Mouse (Mus musculus): ENCODE measurements around the gene Ttyh3. TPM values are rescaled to one million over a fixed set of nuclear protein-coding genes. Genes with fewer than 3 reads are reported as not detected.

Gene Ttyh3
- polyA plus RNA-seq, 1 experiment from 2014 or later: 62.6 TPM

- no peaks in the 10 kb centered on the region for H3K27me3 ChIP-seq
- H3K4me2 ChIP-seq (replicated peaks): peak overlapping the region; percentile 70; the same call in 1 of the 2 replicates
- H3K4me3 ChIP-seq: no peak overlapping the region
- WGBS: 46% methylated on average over 7 of the region's 7 CpGs
- no peak for ATAC-seq (ENCODE audit: insufficient number of reproducible peaks, insufficient read depth, low FRiP score, low TSS enrichment)
- peaks cover 35% of the 10 kb centered on the region for H3K4me1 ChIP-seq
- peaks cover 15% of the 10 kb centered on the region for H3K36me3 ChIP-seq
- H3K9me3 ChIP-seq: no peaks in the 10 kb centered on the region
- H3K9ac ChIP-seq: 0 out of 2 replicates have a peak overlapping the region, but pooled peaks have one; percentile 31
- 0 out of 2 replicates have a peak overlapping the region, but pooled peaks have one; percentile 11 for H3K27ac ChIP-seq
These were observed 1.1 kb upstream of the Ttyh3 start for GRCm38 (mm10) chr5:140649881-140650414.

GRCm38 (mm10) chr5:140649101-140649667, 353 bp upstream of the Ttyh3 start:
- ATAC-seq (ENCODE audit: insufficient number of reproducible peaks, insufficient read depth, low FRiP score, low TSS enrichment): peak; percentile 91

GRCm38 (mm10) chr5:140647821-140648518, 861 bp downstream of the Ttyh3 start:
- Histone ChIP-seq H3K36me3 (peaks cover 30% of the 10 kb centered on the region), H3K27me3 (no peaks in the 10 kb centered on the region), H3K9me3 (no peaks in the 10 kb centered on the region), H3K4me1 (peaks cover 48% of the 10 kb centered on the region), H3K4me3 (peak overlapping the region; percentile 95), H3K9ac (peak overlapping the region; percentile 98), H3K4me2 (replicated peaks) (peak overlapping the region; percentile 97), H3K27ac (peak overlapping the region; percentile 84)
- WGBS: 2% methylated on average over 13 of the region's 13 CpGs
- ATAC-seq (ENCODE audit: insufficient number of reproducible peaks, insufficient read depth, low FRiP score, low TSS enrichment): no peak

More at GRCm38 (mm10) chr5:140649101-140649667, 353 bp upstream of the Ttyh3 start:
- Histone ChIP-seq H3K36me3 (peaks cover 23% of the 10 kb centered on the region), H3K27me3 (no peaks in the 10 kb centered on the region), H3K9me3 (no peaks in the 10 kb centered on the region), H3K4me3 (peak overlapping the region; percentile 95), H3K4me1 (peaks cover 39% of the 10 kb centered on the region), H3K9ac (peak overlapping the region; percentile 98), H3K4me2 (replicated peaks) (peak overlapping the region; percentile 70), H3K27ac (peak overlapping the region; percentile 66)
- 6% methylated on average over 26 of the region's 26 CpGs for WGBS

GRCm38 (mm10) chr5:140647031-140647760, 1.6 kb downstream of the Ttyh3 start:
- Histone ChIP-seq H3K27ac (peak overlapping the region; percentile 84), H3K27me3 (no peaks in the 10 kb centered on the region), H3K4me1 (peaks cover 56% of the 10 kb centered on the region), H3K36me3 (peaks cover 30% of the 10 kb centered on the region), H3K9ac (peak overlapping the region; percentile 98), H3K4me3 (peak overlapping the region; percentile 95), H3K4me2 (replicated peaks) (peak overlapping the region; percentile 97), H3K9me3 (no peaks in the 10 kb centered on the region)
- WGBS: 58% methylated on average over 13 of the region's 13 CpGs
- ATAC-seq (ENCODE audit: insufficient number of reproducible peaks, insufficient read depth, low FRiP score, low TSS enrichment): no peak

- peak overlapping the region; percentile 98; the same call in 1 of the 2 replicates for H3K9ac ChIP-seq
These were observed 2.7 kb downstream of the Ttyh3 start for GRCm38 (mm10) chr5:140646171-140646570.

GRCm38 (mm10) chr5:140645454-140645853, 3.4 kb downstream of the Ttyh3 start:
- Histone ChIP-seq H3K4me3 (no peak overlapping the region), H3K36me3 (peaks cover 30% of the 10 kb centered on the region), H3K9me3 (no peaks in the 10 kb centered on the region), H3K4me2 (replicated peaks) (peak overlapping the region; percentile 97; the same call in 1 of the 2 replicates), H3K27me3 (no peaks in the 10 kb centered on the region), H3K27ac (no peak overlapping the region), H3K9ac (peak overlapping the region; percentile 24; the same call in 1 of the 2 replicates), H3K4me1 (peaks cover 73% of the 10 kb centered on the region)
- ATAC-seq (ENCODE audit: insufficient number of reproducible peaks, insufficient read depth, low FRiP score, low TSS enrichment): no peak
- 91% methylated on average over 4 of the region's 4 CpGs for WGBS

More at GRCm38 (mm10) chr5:140646171-140646570, 2.7 kb downstream of the Ttyh3 start:
- Histone ChIP-seq H3K4me3 (peak overlapping the region; percentile 95), H3K27me3 (no peaks in the 10 kb centered on the region), H3K27ac (0 out of 2 replicates have a peak overlapping the region, but pooled peaks have one; percentile 24), H3K9me3 (no peaks in the 10 kb centered on the region), H3K4me2 (replicated peaks) (peak overlapping the region; percentile 97), H3K4me1 (peaks cover 66% of the 10 kb centered on the region), H3K36me3 (peaks cover 30% of the 10 kb centered on the region)
- WGBS: 90% methylated on average over 6 of the region's 6 CpGs
- no peak for ATAC-seq (ENCODE audit: insufficient number of reproducible peaks, insufficient read depth, low FRiP score, low TSS enrichment)

- no peak overlapping the region for H3K4me2 ChIP-seq (replicated peaks)
- H3K27ac ChIP-seq: 0 out of 2 replicates have a peak overlapping the region, but pooled peaks have one; percentile 2
- no peaks in the 10 kb centered on the region for H3K27me3 ChIP-seq
- H3K9me3 ChIP-seq: no peaks in the 10 kb centered on the region
- no peak overlapping the region for H3K4me3 ChIP-seq
- WGBS: 80% methylated on average over 15 of the region's 15 CpGs
- peaks cover 35% of the 10 kb centered on the region for H3K36me3 ChIP-seq
- ATAC-seq (ENCODE audit: insufficient number of reproducible peaks, insufficient read depth, low FRiP score, low TSS enrichment): no peak
- H3K9ac ChIP-seq: no peak overlapping the region
- peaks cover 76% of the 10 kb centered on the region for H3K4me1 ChIP-seq
These were observed 4.1 kb downstream of the Ttyh3 start for GRCm38 (mm10) chr5:140644702-140645201.

GRCm38 (mm10) chr5:140644263-140644662, 4.6 kb downstream of the Ttyh3 start:
- no peak for ATAC-seq (ENCODE audit: insufficient number of reproducible peaks, insufficient read depth, low FRiP score, low TSS enrichment)
- whole genome bisulfite sequencing: 87% methylated on average over 6 of the region's 6 CpGs
- Histone ChIP-seq H3K9me3 (no peaks in the 10 kb centered on the region), H3K27ac (no peak overlapping the region), H3K4me1 (peaks cover 71% of the 10 kb centered on the region), H3K4me3 (no peak overlapping the region), H3K36me3 (peaks cover 40% of the 10 kb centered on the region), H3K27me3 (no peaks in the 10 kb centered on the region), H3K9ac (no peak overlapping the region), H3K4me2 (replicated peaks) (no peak overlapping the region)

- WGBS: 34% methylated on average over 3 of the region's 3 CpGs
- Histone ChIP-seq H3K27me3 (no peaks in the 10 kb centered on the region), H3K27ac (peak overlapping the region; percentile 91), H3K9me3 (no peaks in the 10 kb centered on the region), H3K4me3 (no peak overlapping the region), H3K9ac (peak overlapping the region; percentile 35), H3K4me2 (replicated peaks) (peak overlapping the region; percentile 43), H3K4me1 (peaks cover 64% of the 10 kb centered on the region), H3K36me3 (peaks cover 59% of the 10 kb centered on the region)
- ATAC-seq (ENCODE audit: insufficient number of reproducible peaks, insufficient read depth, low FRiP score, low TSS enrichment): no peak
These were observed 6.8 kb downstream of the Ttyh3 start for GRCm38 (mm10) chr5:140642076-140642475.

GRCm38 (mm10) chr5:140641254-140641928, 7.4 kb downstream of the Ttyh3 start:
- peak; percentile 83 for ATAC-seq (ENCODE audit: insufficient number of reproducible peaks, insufficient read depth, low FRiP score, low TSS enrichment)
- H3K4me2 ChIP-seq (replicated peaks): peak overlapping the region; percentile 43
- peaks cover 58% of the 10 kb centered on the region for H3K4me1 ChIP-seq
- H3K27me3 ChIP-seq: no peaks in the 10 kb centered on the region
- H3K4me3 ChIP-seq: no peak overlapping the region
- H3K9me3 ChIP-seq: no peaks in the 10 kb centered on the region
- WGBS: 23% methylated on average over 10 of the region's 10 CpGs
- H3K27ac ChIP-seq: peak overlapping the region; percentile 91
- peaks cover 63% of the 10 kb centered on the region for H3K36me3 ChIP-seq
- H3K9ac ChIP-seq: peak overlapping the region; percentile 35
